Mouse (Mus musculus) midbrain, embryonic 10.5 days (tissue): Measurements from ENCODE around the gene Dip2a. TPM values are rescaled to one million over a fixed set of nuclear protein-coding genes. Genes with fewer than 3 reads are reported as not detected.
A peak's percentile ranks its signal among the peaks of the same experiment; 100 is the strongest.

ENCODE experiments used
- DNase-seq: peaks from one replicate; pipeline ENCODE4 v3.0.0-alpha.2; 2017; ENCODE audit warnings: low spot score
- H3K27ac ChIP-seq: fragments of 300-500 bp; sonication (generic); replicated peaks from 2 replicates; pipeline ENCODE4 v1.5.1; 2016; ENCODE audit warnings: mild to moderate bottlenecking
- H3K27me3 ChIP-seq: fragments of 300-500 bp; sonication (generic); 2 replicates; pipeline ENCODE4 v1.6.1; 2016; ENCODE audit warnings: low read depth, mild to moderate bottlenecking; ENCODE audit not compliant: poor library complexity, severe bottlenecking
- H3K36me3 ChIP-seq: fragments of 300-500 bp; sonication (generic); 2 replicates; pipeline ENCODE4 v1.6.1; 2016; ENCODE audit warnings: mild to moderate bottlenecking, moderate library complexity
- H3K4me1 ChIP-seq: fragments of 300-500 bp; sonication (generic); 2 replicates; pipeline ENCODE4 v1.6.1; 2016
- H3K4me3 ChIP-seq: fragments of 300-500 bp; sonication (generic); 2 replicates; pipeline ENCODE4 v1.5.1; 2016; ENCODE audit warnings: mild to moderate bottlenecking, moderate library complexity
- H3K9me3 ChIP-seq: fragments of 300-500 bp; sonication (generic); replicated peaks from 2 replicates; pipeline ENCODE4 v1.6.1; 2016; ENCODE audit warnings: mild to moderate bottlenecking
- WGBS: fragments of 180-500 bp; shearing (Covaris S2); methylation state at CpG from one replicate; pipeline ENCODE4 v1.1.7; 2016; 5-methylcytosine and 5-hydroxymethylcytosine counted together
- polyA plus RNA-seq: library from polyadenylated mRNA; unstranded; fragments of >200 nt; fragmentation: Nextera tagmentation; extraction: Ambion mirVana; gene quantifications from 2 replicates; pipeline ENCODE4 v1.2.1, GENCODE M21; 2016

Gene Dip2a
- polyA plus RNA-seq, 1 experiment from 2014 or later, result 5.6 TPM

- H3K27me3 ChIP-seq, result no peaks in the 10 kb centered on the region
- DNase-seq, result no peak
- peaks cover 15% of the 10 kb centered on the region for H3K4me1 ChIP-seq
- no peak overlapping the region for H3K4me3 ChIP-seq
- H3K36me3 ChIP-seq, result no peaks in the 10 kb centered on the region
- no peaks in the 10 kb centered on the region for H3K9me3 ChIP-seq
- H3K27ac ChIP-seq, result no peak overlapping the region
- 89% methylated on average over 6 of the region's 6 CpGs for WGBS
Observed at GRCm38 (mm10) chr10:76255617-76256016, 89.5 kb downstream of the Dip2a start.

DNA sequence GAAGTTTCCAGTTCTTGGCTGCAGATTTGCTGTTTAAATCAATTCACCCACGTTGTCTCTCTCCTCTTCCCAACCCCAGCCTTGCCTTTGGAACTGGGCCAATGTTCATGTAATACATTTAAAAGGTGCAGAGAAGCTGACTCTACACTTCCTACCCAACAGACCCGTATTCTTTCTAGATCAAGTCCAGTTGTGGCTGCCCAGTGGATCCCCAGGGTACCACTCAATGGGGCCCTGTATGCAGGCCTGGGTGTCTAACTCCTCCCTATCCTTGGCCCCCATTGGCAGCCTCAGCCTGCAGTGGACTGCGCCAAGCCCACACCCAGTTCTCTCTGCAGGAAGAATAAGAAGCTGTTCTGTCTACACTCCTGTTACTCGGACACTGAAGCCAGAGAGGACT, 91.6 kb downstream of the Dip2a start, which contains the start of gene S100b:
TSS of gene S100b (plus strand) at position 318 of the 400 bp plus-strand sequence.
- no peaks in the 10 kb centered on the region for H3K27me3 ChIP-seq
- H3K36me3 ChIP-seq, result no peaks in the 10 kb centered on the region
- H3K4me3 ChIP-seq, result no peak within 1 kb of the TSS
- H3K4me1 ChIP-seq, result peaks cover 2% of the 10 kb centered on the region; the same call in 1 of the 2 replicates
- DNase-seq, result no peak
- H3K27ac ChIP-seq, result no peak within 1 kb of the TSS
- no peaks in the 10 kb centered on the region for H3K9me3 ChIP-seq
- 79% methylated on average over 4 of the region's 4 CpGs for WGBS

GRCm38 (mm10) chr10:76253079-76253478, 92.0 kb downstream of the Dip2a start:
- peaks cover 6% of the 10 kb centered on the region for H3K4me1 ChIP-seq
- DNase-seq, result no peak
- WGBS, result 94% methylated on average over 1 of the region's 1 CpGs
- H3K4me3 ChIP-seq, result no peak overlapping the region
- no peak overlapping the region for H3K27ac ChIP-seq
- H3K27me3 ChIP-seq, result no peaks in the 10 kb centered on the region
- H3K36me3 ChIP-seq, result no peaks in the 10 kb centered on the region
- no peaks in the 10 kb centered on the region for H3K9me3 ChIP-seq

DNA sequence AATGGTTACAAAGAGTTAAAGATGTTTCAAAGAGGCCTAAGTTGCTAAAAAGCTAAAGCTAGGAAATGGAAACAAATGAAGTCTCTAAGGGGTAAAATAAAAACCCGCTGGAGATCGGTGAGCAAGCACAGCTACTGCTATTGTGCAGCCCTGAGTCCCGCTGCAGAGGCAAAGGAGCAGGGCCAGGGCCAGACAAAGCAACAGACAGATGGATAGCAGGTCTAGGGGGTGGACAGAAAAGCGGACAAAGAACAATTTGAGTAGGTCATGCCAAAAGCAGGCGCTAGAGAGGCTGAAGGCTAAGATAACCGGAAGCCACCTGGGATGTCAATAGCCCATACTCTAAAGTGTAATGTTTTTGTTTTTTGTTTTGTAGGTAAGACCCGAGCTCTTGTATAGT, 94.2 kb downstream of the Dip2a start:
- no peak overlapping the region for H3K4me3 ChIP-seq
- no peaks in the 10 kb centered on the region for H3K36me3 ChIP-seq
- no peaks in the 10 kb centered on the region for H3K27me3 ChIP-seq
- H3K27ac ChIP-seq, result no peak overlapping the region
- no peaks in the 10 kb centered on the region for H3K9me3 ChIP-seq
- 86% methylated on average over 7 of the region's 7 CpGs for WGBS
- DNase-seq, result no peak
- peaks cover 20% of the 10 kb centered on the region for H3K4me1 ChIP-seq

- no peaks in the 10 kb centered on the region for H3K36me3 ChIP-seq
- H3K4me1 ChIP-seq, result peaks cover 23% of the 10 kb centered on the region
- 74% methylated on average over 5 of the region's 5 CpGs for WGBS
- H3K27me3 ChIP-seq, result no peaks in the 10 kb centered on the region
- H3K27ac ChIP-seq, result peak overlapping the region; percentile 58; the same call in 1 of the 2 replicates
- H3K4me3 ChIP-seq, result no peak overlapping the region
- H3K9me3 ChIP-seq, result no peaks in the 10 kb centered on the region
- DNase-seq, result no peak
Observed at GRCm38 (mm10) chr10:76248647-76248968, 96.5 kb downstream of the Dip2a start.

DNA sequence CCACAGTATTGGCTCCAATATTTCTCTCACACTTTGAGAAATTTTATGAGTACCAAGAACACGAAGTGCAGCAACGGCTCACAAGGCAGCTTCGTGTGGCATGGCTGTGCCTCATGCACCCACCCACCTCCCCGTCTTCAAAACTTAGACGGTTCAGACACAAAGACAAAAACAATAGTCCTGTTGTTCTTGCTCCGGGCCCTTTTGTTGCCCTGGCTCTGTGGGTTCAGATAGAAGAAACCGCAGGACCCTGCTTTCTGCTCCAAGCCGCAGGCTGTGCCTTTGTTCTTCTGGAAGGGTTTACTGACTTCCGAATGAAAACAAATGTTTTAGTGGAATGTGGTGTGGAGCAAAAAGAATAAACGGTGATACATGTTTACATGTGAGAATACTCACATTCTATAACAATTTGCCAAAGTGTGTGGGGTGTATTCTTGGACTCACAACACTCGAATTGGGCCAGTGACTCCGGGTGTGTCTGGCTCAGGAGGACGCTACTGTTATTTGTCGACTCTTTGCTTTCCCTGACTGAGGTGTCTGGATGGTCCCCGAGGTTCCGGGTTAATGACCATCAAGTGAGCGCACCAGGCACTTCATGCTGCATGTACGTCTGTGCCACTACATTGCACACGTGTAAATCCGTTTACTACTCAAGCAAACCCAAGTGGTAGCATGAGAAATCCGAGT, 97.0 kb downstream of the Dip2a start:
- peak; percentile 20 for DNase-seq
- H3K27ac ChIP-seq, result peak overlapping the region; percentile 58
- no peak overlapping the region for H3K4me3 ChIP-seq
- no peaks in the 10 kb centered on the region for H3K9me3 ChIP-seq
- no peaks in the 10 kb centered on the region for H3K36me3 ChIP-seq
- 46% methylated on average over 21 of the region's 21 CpGs for WGBS
- H3K4me1 ChIP-seq, result peaks cover 23% of the 10 kb centered on the region
- H3K27me3 ChIP-seq, result no peaks in the 10 kb centered on the region

GRCm38 (mm10) chr10:76246601-76247000, 98.5 kb downstream of the Dip2a start:
- H3K4me1 ChIP-seq, result peaks cover 23% of the 10 kb centered on the region
- DNase-seq, result peak; percentile 17
- H3K27ac ChIP-seq, result no peak overlapping the region
- H3K36me3 ChIP-seq, result no peaks in the 10 kb centered on the region
- H3K4me3 ChIP-seq, result no peak overlapping the region
- 58% methylated on average over 4 of the region's 4 CpGs for WGBS
- no peaks in the 10 kb centered on the region for H3K27me3 ChIP-seq
- no peaks in the 10 kb centered on the region for H3K9me3 ChIP-seq

DNA sequence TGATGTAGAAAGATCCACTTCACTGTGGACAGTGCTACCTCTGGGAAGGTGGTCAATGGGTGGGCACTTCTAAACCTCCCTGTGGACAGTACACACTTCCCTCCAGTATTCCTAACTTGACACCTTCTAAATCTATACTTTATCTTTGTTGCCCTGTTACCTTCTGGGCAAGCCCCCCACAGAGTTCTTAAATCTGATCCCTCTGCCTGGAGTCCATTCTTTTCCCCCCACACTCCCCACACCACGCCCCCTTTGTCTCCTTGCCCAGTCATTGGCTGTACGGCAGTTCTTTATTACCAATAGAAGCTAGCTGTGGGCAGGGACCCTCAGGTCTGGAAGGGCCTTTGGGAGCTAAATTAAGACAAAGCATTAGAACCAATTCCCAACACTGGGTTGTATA, 100.0 kb downstream of the Dip2a start:
- no peak for DNase-seq
- Histone ChIP-seq H3K36me3 (no peaks in the 10 kb centered on the region), H3K27me3 (no peaks in the 10 kb centered on the region), H3K9me3 (no peaks in the 10 kb centered on the region), H3K27ac (no peak overlapping the region), H3K4me1 (peaks cover 26% of the 10 kb centered on the region), H3K4me3 (no peak overlapping the region)
- WGBS, result 74% methylated on average over 2 of the region's 2 CpGs

DNA sequence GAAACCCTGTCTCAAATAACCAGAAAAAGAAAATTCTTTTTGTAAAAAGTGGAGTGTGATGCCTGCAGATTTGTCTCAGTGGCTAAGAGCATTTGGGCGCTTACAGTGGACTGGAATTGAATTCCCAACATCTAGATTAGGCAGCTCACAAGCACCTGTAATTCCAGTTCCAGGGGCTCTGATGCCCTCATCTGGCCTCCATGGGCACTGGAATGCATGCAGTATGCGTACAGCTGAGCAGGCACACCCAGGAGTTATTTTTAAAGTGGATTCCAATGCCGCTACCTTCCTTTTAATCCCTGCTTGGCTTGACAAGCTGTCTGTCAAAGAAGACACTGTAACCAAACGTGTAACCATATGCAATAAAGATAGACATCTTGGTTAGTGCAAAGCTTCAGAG, 105.7 kb downstream of the Dip2a start:
- peaks cover 5% of the 10 kb centered on the region; the same call in 1 of the 2 replicates for H3K27me3 ChIP-seq
- no peak for DNase-seq
- peaks cover 6% of the 10 kb centered on the region; the same call in 1 of the 2 replicates for H3K36me3 ChIP-seq
- no peaks in the 10 kb centered on the region for H3K9me3 ChIP-seq
- no peak overlapping the region for H3K4me3 ChIP-seq
- no peak overlapping the region for H3K27ac ChIP-seq
- WGBS, result 79% methylated on average over 4 of the region's 4 CpGs
- H3K4me1 ChIP-seq, result peaks cover 21% of the 10 kb centered on the region

DNA sequence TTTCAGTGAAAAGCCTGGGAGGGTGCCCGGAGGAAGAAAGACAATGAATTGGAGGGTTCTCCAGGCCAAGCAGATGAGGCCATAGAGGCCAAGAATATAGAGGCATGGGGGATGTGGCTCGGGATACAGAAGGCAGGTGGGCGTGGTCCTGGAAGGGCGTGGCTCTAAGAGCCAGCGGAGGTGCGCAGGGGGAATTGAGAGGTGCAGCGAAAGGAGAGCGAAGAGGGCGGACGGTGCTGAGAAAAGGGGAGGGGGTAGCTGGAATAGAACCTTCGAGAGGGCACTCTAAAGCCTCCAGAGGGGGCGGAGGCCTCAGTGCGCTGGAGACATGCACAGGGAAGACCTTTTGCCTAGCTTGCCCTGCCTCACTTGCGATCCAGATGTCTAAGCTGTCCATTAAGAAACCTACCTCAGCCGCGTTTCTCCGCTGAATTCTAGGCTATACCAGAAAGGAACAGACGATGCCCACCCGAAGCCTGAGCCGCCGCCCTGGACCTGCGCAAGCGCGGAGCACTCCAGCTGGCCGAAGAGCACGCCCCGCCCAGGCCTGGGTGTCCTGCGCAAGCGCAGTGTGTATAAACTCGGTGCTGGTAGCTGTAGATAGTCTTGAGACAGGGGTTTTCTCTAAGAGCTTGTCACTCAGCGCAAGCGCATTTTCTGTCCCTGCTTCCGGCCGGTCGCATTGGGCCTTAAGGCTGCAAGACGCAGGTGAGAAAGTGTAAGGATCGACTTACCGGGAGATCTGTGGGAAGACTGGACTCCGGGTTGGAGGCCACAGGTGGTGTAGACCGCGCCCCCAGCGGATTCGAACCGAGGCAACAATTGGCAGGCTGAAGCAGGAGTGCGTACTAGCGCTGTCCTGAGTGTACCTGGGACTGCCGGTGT, 107.5 kb downstream of the Dip2a start, which contains the start of gene Prmt2:
TSS of gene Prmt2 (minus strand) at position 525 of the 885 bp plus-strand sequence.
- no peaks in the 10 kb centered on the region for H3K9me3 ChIP-seq
- H3K4me3 ChIP-seq, result peak within 1 kb of the TSS; percentile 73
- peaks cover 6% of the 10 kb centered on the region; the same call in 1 of the 2 replicates for H3K36me3 ChIP-seq
- peak within 1 kb of the TSS; percentile 87 for H3K27ac ChIP-seq
- peaks cover 5% of the 10 kb centered on the region; the same call in 1 of the 2 replicates for H3K27me3 ChIP-seq
- peaks cover 21% of the 10 kb centered on the region for H3K4me1 ChIP-seq
- WGBS, result under 1% methylated on average over 47 of the region's 47 CpGs
- DNase-seq, result peak; percentile 93

DNA sequence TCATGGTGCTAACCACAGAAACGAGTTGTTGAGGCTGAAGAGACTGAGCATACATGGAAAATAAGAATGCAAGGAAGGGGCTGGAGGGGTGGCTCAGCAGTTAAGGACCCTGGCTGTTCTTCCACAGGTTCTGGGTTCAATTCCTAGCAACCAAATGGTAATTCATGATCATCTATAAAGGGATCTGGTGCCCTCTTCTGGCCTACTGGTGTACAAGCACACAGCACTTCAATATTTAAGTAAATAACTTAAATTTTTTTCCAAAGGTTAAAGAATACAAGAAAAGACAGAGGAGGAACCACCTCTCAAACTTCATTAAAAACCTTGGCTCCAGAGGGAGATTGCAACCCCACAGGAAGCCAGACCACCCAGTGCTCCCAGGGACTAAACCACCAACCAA, 115.5 kb downstream of the Dip2a start:
- 73% methylated on average over 1 of the region's 1 CpGs for WGBS
- Histone ChIP-seq H3K4me3 (no peak overlapping the region), H3K36me3 (peaks cover 15% of the 10 kb centered on the region), H3K4me1 (no peaks in the 10 kb centered on the region), H3K27me3 (no peaks in the 10 kb centered on the region), H3K27ac (no peak overlapping the region), H3K9me3 (no peaks in the 10 kb centered on the region)
- no peak for DNase-seq

- Histone ChIP-seq H3K36me3 (peaks cover 50% of the 10 kb centered on the region), H3K9me3 (no peaks in the 10 kb centered on the region)
Observed at GRCm38 (mm10) chr10:76225944-76226343, 119.1 kb downstream of the Dip2a start.

DNA sequence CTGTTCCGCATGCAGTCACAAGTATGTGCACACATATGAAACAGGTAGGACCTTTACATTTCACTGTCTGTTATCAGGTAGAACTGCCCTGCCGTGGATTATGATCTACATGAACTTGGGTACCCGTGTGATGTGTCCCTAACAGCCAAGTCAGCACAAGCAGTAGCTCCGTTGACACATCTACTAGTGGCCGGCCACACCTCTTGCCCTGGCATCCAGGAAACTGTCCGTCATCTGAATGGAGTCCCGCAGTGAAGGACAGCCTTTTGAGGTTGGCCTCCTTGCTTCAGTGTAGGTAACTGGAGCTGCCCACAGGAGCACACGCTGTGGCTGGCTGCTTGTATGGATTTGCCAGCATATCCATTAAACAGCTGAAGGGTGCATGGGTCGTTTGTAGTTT, 126.9 kb downstream of the Dip2a start:
- no peak overlapping the region for H3K27ac ChIP-seq
- H3K36me3 ChIP-seq, result peaks cover 93% of the 10 kb centered on the region
- no peak overlapping the region for H3K4me3 ChIP-seq
- WGBS, result 92% methylated on average over 9 of the region's 9 CpGs
- H3K27me3 ChIP-seq, result no peaks in the 10 kb centered on the region
- no peak for DNase-seq
- H3K4me1 ChIP-seq, result no peaks in the 10 kb centered on the region
- peaks cover 27% of the 10 kb centered on the region for H3K9me3 ChIP-seq

More at GRCm38 (mm10) chr10:76225944-76226343, 119.1 kb downstream of the Dip2a start:
- Histone ChIP-seq H3K4me1 (no peaks in the 10 kb centered on the region), H3K27ac (no peak overlapping the region), H3K27me3 (no peaks in the 10 kb centered on the region), H3K4me3 (no peak overlapping the region)
- 97% methylated on average over 11 of the region's 11 CpGs for WGBS
- DNase-seq, result no peak
